Mouse (Mus musculus) T-helper 2 cell (primary cell): Measurements from ENCODE around the gene Gm47189.

ENCODE experiments used
- in situ Hi-C: fragments of 300-600 bp; cut with MboI, MseI; formaldehyde crosslinking; loops from one replicate; pipeline ENCODE4 v1.15.1; 2025; ENCODE audit warnings: high pct_unique_total_duplicates

Gm47189 gene

GRCm38 (mm10) chr14:41772341-41772740 is at the start of gene Gm47189:
TSS of gene Gm47189 (minus strand) at chr14:41772441.
- in situ Hi-C loops = loop anchor here (25.0 kb wide), 1 partner anchor 135 kb away; the partner anchor contains the start of gene Gm3676

GRCm38 (mm10) chr14:41755931-41756330 is 16.3 kb downstream of the Gm47189 start:
- in situ Hi-C loops = loop anchor here (25.0 kb wide), 1 partner anchor 119 kb away; the partner anchor contains the start of gene Gm3676

- in situ Hi-C loops = loop anchor here (25.0 kb wide), 1 partner anchor 113 kb away; the partner anchor contains the start of gene Gm3676
Measured at GRCm38 (mm10) chr14:41750514-41750913, 21.7 kb downstream of the Gm47189 start, which contains the start of gene Gm7929. TSS of gene Gm7929 (minus strand) at chr14:41750614.

- in situ Hi-C loops = loop anchor here (25.0 kb wide), 1 partner anchor 414 kb away; no protein-coding TSS in a partner anchor
Measured at GRCm38 (mm10) chr14:41723437-41723836, 48.8 kb downstream of the Gm47189 start.

- in situ Hi-C loops = loop anchor here (25.0 kb wide), 1 partner anchor 420 kb away; no protein-coding TSS in a partner anchor
Measured at GRCm38 (mm10) chr14:41717180-41717579, 55.1 kb downstream of the Gm47189 start.
